Mouse (Mus musculus): ENCODE results near the gene Vgll4.

DNA sequence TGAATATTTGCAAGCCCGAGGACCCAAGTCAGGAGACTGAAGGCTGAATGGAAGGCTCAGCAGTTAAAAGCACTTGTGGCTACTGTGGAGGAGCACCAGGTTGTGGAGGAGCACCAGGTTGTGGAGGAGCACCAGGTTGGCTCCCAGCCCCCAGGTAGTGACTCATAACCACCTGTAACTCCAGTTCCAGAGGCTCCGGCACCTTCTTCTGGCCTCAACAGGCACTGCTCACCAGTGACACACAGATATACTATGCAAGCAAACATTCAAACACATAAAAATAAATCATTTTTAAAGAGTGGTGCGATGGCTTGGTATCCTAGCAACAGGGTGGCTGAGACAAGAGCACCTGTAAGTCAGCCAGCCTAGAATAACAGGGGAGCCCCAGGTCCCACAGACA lies 58.3 kb downstream of the Vgll4 start:
- TF ChIP-seq CTCF (IDR thresholded peaks at IDR 0.05; ENCODE audit: borderline replicate concordance, insufficient read depth, low read length) (no peak), POLR2A (IDR thresholded peaks at IDR 0.05; ENCODE audit: low read depth, low read length) (no peak)
